Mouse (Mus musculus) retina, embryonic 14.5 days (tissue): ENCODE measurements around the gene Rufy4.
A peak's percentile ranks its signal among the peaks of the same experiment; 100 is the strongest.
"Not testable (repeated sequence)": the region's sequence is repeated elsewhere in the genome, so short reads cannot be mapped to it uniquely, and the experiment has no call there.

ENCODE experiments used
- DNase-seq: peaks from one replicate; pipeline ENCODE4 v3.0.0-alpha.2; 2015; ENCODE audit warnings: low spot score

The Rufy4 gene

DNA sequence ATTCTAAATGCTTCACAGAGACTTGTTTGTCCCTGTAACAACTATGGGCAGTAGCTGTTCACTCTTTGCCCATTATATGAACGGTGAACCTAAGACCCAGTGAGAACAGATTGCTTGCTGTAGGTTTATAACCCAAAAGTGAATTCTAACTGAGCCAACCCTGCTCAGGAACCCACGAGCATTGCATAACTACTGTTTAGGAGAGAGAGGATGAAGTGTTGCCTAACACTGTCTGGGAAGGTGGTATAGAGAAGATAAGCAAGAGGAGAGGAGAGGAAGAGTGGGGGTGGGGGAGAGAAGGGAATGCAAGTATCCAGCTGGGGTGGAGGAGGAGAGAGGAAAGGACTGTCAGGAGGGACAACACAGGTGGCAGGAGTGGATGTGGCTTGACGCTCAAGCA is 25.8 kb downstream of the Rufy4 start:
- DNase-seq: no peak

DNA sequence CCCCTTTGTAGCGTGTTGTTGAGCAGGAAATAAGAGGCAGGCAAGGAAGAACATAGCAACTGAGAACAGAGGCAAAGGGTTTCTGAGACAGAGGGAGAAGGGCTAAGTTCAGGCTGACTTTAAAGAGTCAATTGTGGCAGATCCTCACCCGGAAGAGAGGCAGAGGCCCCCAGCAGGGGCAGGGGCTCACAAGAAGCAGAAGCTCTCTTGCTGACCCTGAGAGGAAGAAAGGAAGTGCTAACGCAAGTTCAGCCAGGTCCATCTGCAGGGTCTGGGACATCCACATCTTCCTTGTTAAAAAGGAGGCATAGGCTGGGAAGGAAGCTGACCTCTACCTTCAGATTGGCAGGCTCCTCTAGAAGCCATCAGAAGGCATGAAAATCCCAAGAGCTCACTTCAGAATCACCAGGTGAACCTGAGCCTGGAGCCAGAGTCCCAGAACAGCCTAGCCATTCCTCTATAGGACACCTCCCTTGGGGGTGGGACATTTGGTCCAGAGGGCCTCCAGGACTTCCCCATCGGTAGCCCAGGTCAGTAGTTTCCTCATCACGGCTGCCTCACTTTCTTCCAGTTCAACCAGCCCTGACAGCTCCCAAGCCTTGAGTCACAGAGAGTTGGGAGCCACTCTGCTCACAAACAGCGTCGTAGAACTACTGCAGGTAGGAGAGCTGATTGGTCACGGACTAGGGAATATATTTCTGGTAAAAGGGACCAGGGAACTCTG is 28.3 kb downstream of the Rufy4 start, which contains the start of gene Cxcr2:
Cxcr2 (plus strand) TSS at position 529 of the 724 bp plus-strand sequence.
- no peak for DNase-seq

DNA sequence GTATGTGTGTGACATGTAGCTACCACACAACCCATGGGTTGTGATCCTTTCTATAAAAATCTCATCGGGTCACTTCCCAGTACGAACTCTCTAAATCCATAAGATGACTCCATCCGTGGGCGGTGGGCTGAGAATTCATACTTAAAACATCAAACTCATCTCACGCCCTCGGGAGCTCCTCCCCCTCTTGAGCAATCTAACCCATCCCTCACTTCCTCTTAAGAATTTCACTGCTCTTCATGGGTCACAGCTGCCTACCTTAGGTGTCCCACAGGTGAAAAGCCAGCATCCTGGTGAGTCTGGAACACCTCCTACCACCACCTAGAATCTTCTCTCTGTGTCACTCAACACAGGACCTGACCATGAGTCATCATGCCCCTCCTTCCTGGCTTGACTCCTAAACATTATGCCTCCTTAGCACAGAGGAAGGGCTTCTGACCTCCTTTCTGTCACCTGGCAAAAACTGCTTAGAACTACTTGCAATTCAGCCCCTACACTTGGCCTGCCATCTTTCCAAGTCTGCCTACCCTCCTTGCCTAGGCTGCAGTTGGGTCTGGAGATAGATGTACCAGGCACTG is 30.2 kb downstream of the Rufy4 start:
- no peak for DNase-seq

DNA sequence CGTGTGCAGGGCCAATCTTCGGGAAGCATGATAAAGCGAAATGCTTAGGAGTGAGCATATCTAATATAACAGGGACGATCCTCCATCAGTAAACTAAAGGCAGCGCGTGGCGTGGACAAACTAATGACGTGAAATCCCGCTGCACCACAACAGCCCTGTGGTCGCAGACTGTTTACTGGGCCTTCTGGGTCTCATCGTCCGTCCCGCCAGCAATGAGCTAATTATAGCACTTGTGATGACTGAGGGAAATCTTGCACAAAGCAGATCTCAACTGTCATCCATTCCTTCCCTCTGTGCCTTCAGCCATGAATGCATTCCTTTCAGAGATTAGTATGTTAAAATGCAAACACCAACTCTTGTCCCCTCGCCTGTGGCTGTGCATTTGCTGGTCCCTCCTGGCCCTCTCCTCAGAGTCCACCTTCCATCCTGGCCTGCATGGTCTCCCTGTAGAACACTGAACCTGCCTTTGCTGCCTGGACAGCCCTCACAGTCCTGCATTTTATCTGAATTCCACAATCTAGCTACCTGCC is 31.1 kb downstream of the Rufy4 start:
- DNase-seq: no peak

DNA sequence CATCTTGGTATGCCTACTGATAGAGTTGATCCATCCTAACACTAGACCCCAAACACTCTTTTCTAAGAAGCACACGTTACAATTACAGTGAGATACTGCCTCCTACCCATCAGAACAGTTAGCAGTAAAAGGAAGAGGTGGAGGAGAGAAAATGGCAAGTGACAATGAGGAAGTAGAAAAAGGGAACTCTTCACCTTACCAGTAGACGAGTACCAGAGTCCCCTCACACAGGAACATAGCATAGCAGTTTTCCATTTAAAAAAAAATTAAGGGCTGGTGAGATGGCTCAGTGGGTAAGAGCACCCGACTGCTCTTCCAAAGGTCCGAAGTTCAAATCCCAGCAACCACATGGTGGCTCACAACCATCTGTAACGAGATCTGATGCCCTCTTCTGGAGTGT is 34.3 kb downstream of the Rufy4 start:
- not testable (repeated sequence) for DNase-seq

DNA sequence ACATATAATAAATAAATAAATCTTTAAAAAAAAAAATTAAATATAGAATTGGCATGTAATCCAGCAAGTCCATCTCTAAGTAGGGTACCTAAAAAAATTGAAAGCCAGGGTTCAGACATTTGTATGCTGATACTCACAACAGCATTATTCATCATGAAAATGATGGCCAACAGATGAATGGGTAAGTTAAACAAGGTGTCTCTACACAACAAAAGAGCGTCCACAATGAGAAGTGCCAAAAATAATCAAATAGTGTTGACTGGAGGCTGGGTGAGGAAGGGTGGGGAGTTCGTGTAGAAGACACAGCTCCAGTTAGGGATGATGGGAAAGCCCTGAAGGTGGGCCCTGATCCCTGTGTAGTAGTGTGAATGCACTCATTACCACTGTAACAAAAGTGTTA is 34.7 kb downstream of the Rufy4 start:
- no peak for DNase-seq

DNA sequence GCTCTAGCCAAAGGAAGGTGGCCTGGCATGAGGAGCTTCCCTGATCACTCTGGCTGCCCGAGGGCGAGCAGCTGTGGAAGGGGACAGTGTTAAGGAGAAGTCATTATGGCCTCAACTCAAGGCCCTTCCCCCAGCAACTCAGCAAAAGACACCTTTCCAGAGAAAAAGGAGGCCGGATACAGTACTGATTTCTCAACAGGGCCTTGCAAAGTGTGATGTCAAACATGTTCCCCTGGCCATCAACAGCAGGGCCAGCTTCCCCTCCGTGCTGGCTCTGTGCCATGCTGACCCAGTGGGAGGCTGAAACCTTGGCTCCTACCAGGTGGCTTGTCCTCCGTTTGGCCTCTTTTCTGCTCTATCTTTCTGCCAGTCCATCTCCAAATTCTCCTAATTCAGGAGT is 41.8 kb downstream of the Rufy4 start:
- DNase-seq: no peak

DNA sequence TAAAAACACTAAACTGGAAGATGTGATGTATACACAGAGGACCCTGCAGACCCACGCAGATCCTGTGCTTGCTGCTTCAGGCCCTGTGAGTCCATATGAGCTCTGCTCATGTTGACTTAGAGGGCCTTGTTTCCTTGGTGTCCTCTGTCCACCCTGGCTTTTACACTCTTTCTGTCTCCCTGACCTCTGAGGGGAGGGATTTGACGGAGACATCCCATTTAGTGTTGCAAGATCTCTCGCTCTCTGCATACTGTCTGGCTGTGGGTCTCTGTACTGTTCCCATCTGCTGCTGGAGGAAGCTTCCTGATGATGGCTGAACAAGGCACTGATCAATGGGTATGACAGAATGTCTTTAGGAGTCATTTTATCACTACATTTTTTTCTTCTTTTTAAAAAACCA is 44.4 kb downstream of the Rufy4 start:
- no peak for DNase-seq

DNA sequence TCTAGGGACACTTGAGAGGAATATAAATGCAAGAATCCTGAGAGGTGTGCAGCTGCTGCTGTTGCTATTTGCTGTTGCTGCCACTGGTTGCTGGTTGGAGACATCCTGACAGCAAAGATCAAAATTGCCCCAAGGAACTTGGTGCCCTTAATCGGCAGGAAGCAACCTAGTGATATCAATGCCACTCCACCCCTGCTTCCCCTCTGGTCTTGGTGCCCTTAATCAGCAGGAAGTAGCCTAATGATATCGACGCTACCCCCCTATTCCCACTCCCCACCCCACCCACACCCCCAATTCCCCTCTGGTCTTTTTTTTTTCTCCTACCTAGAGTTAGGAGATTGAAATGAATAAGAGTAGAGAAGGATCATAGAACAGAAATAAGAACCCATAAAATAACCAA is 47.4 kb downstream of the Rufy4 start:
- DNase-seq: no peak

DNA sequence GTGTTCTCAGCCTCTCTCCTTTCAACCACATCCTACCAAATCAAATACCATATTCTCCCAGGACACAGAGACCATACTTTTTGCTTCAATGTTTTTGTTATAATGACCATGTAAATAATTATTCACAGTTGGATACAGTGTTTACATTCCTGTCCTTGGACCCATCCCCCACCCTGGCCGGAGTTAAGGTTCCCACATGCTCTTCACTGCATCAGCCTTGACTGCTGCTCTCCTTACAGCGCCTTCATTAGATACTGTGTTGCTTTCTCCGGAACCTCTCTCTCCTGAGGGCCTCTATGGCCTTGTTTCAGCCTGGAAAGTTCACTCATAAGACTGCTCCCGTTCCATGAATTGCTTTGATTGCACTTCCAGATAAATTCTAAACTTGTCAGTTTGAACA is 50.4 kb downstream of the Rufy4 start:
- DNase-seq: no peak

DNA sequence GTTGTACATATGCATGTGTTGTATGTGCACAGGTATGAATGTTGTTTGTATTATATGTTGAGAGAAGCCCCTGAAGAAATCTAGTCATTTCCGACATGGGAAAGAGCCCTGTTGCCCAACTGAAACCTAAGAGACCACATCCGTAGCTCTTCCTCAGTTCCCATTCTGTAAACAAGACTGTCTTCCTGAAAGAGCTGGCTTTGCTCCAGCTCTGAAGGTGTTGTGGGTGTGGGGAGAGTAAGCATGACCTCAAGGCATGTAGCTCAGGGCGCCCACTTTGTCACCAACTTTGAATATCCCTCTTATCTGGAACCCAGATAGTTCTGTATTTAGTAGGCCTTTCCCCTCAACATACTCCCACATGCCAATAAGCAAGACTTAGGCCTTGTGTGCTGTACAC is 53.3 kb downstream of the Rufy4 start:
- no peak for DNase-seq

DNA sequence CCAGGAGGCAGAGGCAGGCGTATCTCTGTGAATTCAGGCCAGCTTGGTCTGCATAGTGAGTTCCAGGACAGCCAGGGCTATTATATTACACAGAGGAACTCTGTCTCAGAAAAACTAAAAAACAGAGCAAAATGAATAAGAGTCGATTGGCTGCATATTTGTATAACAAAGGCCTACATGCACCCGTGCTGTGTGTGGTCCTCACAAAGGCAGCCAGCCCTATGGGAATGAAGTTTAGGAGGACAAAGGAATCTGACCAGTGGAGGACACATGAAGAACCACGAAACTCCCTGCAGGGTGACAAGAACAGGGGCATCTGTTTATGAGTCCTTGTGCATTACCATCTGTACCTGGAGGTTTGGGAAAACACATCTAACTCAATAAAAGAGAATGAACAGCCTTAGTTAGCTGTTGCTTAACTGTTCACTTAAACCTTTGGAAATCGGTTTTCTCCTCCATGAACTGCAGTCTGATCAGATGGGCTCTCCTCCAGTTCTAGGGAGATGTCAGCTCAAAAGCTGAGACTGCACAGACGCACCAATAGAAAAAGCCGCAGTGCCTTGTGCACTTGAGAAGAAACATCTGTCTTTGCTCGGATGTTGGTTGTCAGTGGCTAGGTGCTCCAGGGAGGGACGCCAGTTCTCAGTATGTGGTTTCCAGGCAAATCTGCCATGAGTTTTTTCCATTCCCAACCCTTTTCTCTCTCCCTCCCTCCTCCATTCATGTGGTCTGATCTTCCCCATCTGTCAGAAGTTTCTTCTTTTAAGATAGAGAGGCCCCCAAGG is 54.5 kb downstream of the Rufy4 start:
- DNase-seq: no peak

DNA sequence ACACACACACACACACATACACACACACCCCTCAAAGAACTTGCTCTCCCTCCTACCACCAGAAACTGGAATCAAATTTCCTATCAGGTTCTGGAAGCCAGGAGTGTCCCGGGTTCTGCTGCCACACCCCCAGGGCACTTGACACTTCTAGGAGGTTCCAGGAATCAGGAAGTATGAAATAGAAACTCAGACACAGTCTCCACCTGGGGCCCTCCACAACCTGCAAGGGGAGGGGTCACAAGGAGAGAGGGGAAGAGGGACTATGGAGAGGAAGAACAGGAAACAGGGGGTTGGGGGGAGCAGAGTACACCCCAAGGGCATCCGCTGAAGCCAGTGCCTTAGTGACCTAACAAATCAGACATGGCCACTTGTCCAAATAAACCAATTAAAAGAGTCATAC is 56.1 kb downstream of the Rufy4 start:
- DNase-seq: no peak

DNA sequence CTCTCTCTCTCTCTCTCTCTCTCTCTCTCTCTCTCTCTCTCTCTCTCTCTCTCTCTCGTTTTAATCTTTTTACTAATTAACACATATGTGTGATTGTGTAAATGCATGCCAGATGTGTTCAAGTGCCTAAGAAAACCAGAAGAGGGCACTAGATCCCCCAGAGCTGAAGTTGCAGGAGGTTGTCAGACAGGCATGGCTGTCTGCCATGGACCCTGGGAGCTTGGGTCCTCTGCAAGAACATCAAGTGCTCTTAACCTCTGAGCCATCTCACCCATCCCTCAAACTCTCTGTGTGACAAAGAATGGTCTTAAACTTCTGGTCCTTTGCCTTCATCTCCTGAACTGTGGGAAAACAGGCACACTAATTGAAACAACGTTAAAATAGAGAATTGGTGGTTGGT is 57.7 kb downstream of the Rufy4 start:
- DNase-seq: no peak

DNA sequence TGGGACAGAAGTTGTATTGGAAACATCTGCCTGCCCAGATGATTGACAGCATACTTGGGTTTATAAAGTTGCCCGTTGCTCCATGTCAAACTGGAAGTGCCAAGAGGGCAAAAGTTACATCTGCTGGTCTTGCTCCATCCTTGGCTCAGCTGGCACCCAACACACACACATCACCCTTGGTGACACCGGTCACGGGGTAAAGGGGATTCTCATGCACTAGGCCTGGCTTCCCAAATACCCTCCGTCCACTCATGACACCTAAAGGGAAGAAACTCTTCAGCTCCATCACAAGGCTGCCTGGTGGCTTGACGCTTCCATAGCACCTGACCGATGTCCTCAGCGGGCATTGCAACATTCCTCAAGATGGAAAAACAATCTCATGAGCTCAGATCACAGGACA is 65.1 kb downstream of the Rufy4 start:
- no peak for DNase-seq

DNA sequence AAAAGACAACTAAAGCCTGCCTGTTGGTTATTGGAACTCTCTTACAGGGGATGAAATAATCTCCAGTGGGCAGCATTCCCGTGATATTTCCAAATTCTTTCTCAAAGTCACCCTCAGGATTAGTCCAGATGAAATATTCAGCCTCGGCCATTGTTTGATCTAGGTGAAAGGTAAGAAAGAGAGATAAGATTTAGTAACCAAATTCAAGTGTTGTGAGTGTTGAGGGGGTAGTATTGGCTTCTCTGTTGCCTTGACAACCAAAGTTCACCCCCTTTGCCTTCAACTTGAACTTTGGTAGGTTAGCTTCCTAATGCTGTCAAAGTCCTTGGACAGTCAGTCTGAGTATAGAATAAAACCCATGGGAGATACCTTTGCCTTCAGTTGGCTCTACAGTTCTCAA is 67.4 kb downstream of the Rufy4 start:
- DNase-seq: no peak

DNA sequence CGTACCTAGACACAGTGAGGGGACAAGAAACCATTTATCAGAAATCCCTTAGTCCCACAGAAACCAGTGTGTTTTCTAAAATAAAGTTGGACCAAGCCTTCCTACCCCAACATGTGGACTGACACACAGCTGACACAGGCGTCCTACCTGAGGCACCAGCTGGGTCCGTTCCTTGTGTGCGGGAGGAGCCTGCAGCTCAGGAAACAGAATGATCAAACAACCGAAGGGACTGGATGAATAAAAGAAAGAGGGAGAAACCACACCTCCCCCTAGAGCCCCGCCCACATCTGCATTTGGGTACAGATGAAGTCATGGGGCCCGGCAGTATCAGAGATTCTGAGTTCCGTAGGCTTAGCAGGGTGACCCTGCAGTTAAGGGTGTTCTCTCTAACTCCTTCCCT is 69.1 kb downstream of the Rufy4 start, which contains the start of gene Cxcr1:
Cxcr1 (minus strand) TSS at position 187 of the 400 bp plus-strand sequence.
- no peak for DNase-seq

DNA sequence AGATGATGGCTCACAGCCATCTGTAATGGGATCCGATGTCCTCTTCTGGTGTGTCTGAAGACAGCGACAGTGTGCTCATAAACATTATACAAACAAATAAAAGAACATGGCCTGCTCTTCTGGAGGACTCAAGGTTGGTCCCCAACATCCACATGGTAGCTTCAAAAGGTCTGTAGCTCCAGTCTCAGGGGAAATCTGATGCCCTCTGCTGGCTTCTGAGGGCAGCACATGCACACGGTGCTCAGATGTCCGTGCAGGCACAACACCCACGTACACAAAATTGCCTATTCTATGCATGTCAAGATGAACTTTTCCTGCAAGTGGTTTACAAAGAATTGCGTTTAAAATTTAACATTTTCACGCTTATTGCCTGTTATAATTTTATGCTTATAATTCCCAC is 70.6 kb downstream of the Rufy4 start:
- DNase-seq: peak; percentile 64

DNA sequence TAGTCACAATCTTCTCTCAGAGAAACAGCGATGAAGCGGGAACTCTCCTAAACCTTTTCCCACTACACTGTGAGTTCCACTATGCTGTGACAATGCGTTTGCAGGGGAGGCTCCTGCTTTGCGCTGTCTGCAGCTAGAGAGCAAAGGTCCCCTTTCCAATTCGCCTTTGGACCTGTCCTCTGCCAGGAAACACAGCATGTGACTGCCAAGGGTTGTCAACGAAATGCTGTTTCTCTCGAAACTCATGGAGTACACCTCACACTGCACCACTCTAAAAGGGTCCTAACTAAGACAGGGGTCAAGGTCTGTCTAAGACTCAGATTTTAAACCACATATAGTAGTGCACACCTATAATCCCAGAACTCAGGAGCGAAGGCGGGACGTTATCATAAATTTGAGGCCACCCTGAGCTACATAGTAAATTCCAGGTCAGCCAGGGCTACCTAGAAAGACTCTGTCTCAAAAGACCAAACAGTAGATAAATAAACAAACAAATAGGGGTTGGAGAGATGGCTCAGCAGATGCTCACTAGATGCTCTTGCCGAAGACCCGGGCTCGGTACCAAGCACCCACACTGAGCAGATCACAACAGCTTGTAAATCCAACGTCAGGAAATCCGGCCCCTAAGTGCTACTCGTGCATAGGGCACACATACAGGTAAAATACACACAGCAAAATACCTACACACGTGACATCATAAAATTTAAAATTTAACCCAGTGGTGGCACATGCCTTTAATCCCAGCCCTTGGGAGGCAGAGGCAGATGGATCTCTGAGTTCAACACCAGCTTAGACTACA is 71.5 kb downstream of the Rufy4 start:
- no peak for DNase-seq
